Mouse (Mus musculus) hindbrain, embryonic 16.5 days (tissue): Measurements from ENCODE around the gene Asic3. TPM values are rescaled to one million over a fixed set of nuclear protein-coding genes. Genes with fewer than 3 reads are reported as not detected.

Experiments
- ATAC-seq: fragments of 200-750 bp; cut with Nextera tagmentation; 2 replicates; pipeline ENCODE4 v1.8.0; 2017; ENCODE audit warnings: moderate TSS enrichment, moderate library complexity
- H3K27ac ChIP-seq: fragments of 300-500 bp; sonication (generic); 2 replicates; pipeline ENCODE4 v1.5.1; 2014; ENCODE audit warnings: low read depth, mild to moderate bottlenecking, control low read depth, low read length, moderate library complexity
- H3K27me3 ChIP-seq: fragments of 300-500 bp; sonication (generic); replicated peaks from 2 replicates; pipeline ENCODE4 v1.6.1; 2014; ENCODE audit warnings: low read length; ENCODE audit not compliant: control insufficient read depth, insufficient read depth
- H3K36me3 ChIP-seq: fragments of 300-500 bp; sonication (generic); 2 replicates; pipeline ENCODE4 v1.6.1; 2014; ENCODE audit warnings: mild to moderate bottlenecking, low read length, moderate library complexity, mixed read lengths; ENCODE audit not compliant: control insufficient read depth, insufficient read depth
- H3K4me1 ChIP-seq: fragments of 300-500 bp; sonication (generic); 2 replicates; pipeline ENCODE4 v1.6.1; 2014; ENCODE audit warnings: low read depth, low read length; ENCODE audit not compliant: control insufficient read depth, insufficient read depth
- H3K4me2 ChIP-seq: fragments of 300-500 bp; sonication (generic); 2 replicates; pipeline ENCODE4 v1.6.1; 2014; ENCODE audit warnings: mild to moderate bottlenecking, low read length, control low read depth, moderate library complexity
- H3K4me3 ChIP-seq: fragments of 300-500 bp; sonication (generic); 2 replicates; pipeline ENCODE4 v1.5.1; 2014; ENCODE audit warnings: mild to moderate bottlenecking, low read length, control low read depth, moderate library complexity
- H3K9ac ChIP-seq: fragments of 300-500 bp; sonication (generic); 2 replicates; pipeline ENCODE4 v1.6.1; 2014; ENCODE audit warnings: low read depth, mild to moderate bottlenecking, control low read depth, low read length, moderate library complexity
- H3K9me3 ChIP-seq: fragments of 300-500 bp; sonication (generic); 2 replicates; pipeline ENCODE4 v1.6.1; 2014; ENCODE audit warnings: mild to moderate bottlenecking, low read length, moderate library complexity; ENCODE audit not compliant: control insufficient read depth
- WGBS: fragments of 180-500 bp; shearing (Covaris S2); extraction: QIAGEN DNeasy Blood & Tissue Kit; methylation state at CpG from one replicate; pipeline ENCODE4 v1.1.7; 2014; 5-methylcytosine and 5-hydroxymethylcytosine counted together
- polyA plus RNA-seq: library from polyadenylated mRNA; unstranded; fragments of >200 nt; fragmentation: Nextera tagmentation; extraction: Ambion mirVana; gene quantifications from 2 replicates; pipeline ENCODE4 v1.2.1, GENCODE M21; 2015

Asic3 gene
- polyA plus RNA-seq, 1 experiment from 2014 or later, result 0.85 TPM

DNA sequence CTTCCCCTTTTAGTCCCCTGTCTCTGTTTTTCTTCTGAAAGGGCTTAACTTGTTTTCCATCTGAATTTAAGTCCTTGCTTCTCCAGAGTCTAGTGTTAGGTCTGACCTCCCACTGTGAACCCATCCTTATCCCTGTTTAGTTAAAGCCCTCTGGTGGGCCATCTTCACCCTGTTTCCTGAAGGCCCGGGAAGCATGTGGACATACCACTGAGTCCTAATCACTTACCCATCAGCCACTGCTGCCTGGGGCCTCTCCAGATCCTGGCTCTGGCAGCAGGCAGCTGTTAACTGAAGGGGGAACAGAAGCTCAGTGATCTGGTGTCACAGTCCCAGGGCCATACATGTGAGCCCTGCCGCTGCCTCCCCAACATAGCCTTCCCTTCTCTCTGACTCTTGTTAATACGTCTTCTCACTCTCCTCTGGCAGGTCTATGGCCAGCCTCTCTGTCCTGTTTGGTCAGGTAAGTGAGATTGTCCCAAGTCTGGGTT is 7.8 kb upstream of the Asic3 start:
- no peak overlapping the region for H3K9ac ChIP-seq
- H3K4me3 ChIP-seq, result no peak overlapping the region
- no peaks in the 10 kb centered on the region for H3K9me3 ChIP-seq
- no peak overlapping the region for H3K27ac ChIP-seq
- 67% methylated on average over 3 of the region's 3 CpGs for WGBS
- H3K4me2 ChIP-seq, result no peak overlapping the region
- H3K27me3 ChIP-seq, result no peaks in the 10 kb centered on the region
- H3K4me1 ChIP-seq, result no peaks in the 10 kb centered on the region; the same call in 1 of the 2 replicates
- H3K36me3 ChIP-seq, result peaks cover 4% of the 10 kb centered on the region
- ATAC-seq, result no peak

- no peak overlapping the region for H3K27ac ChIP-seq
- H3K9ac ChIP-seq, result no peak overlapping the region
- H3K9me3 ChIP-seq, result no peaks in the 10 kb centered on the region
- H3K4me2 ChIP-seq, result no peak overlapping the region
- WGBS, result 85% methylated on average over 13 of the region's 13 CpGs
- H3K27me3 ChIP-seq, result no peaks in the 10 kb centered on the region
- ATAC-seq, result no peak
- no peak overlapping the region for H3K4me3 ChIP-seq
- H3K36me3 ChIP-seq, result no peaks in the 10 kb centered on the region; the same call in 1 of the 2 replicates
- H3K4me1 ChIP-seq, result no peaks in the 10 kb centered on the region
Observed at GRCm38 (mm10) chr5:24408651-24409050, 4.5 kb upstream of the Asic3 start.

DNA sequence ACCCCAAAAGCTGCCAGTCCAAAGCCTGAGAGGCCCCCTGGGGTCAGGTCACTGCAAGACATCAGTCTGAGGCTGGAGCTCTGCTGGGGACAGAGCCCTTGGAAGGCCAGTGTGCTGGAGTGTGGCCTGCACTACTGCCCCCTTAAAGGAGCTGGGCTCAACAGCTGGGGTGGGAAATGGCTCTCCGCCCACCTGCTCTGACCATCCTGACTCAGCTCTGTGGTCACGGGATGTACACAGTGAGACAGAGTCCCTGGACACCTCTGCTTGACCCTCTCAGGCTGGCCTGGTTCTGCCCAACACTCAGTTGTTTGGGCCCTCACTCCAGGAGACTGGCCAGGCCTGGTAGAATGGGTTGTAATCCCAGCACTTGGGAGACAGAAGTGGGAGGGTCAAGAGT is 3.7 kb upstream of the Asic3 start:
- Histone ChIP-seq H3K36me3 (no peaks in the 10 kb centered on the region; the same call in 1 of the 2 replicates), H3K27me3 (no peaks in the 10 kb centered on the region), H3K9ac (no peak overlapping the region), H3K4me1 (no peaks in the 10 kb centered on the region), H3K4me2 (no peak overlapping the region), H3K9me3 (no peaks in the 10 kb centered on the region), H3K4me3 (no peak overlapping the region), H3K27ac (no peak overlapping the region)
- 74% methylated on average over 2 of the region's 2 CpGs for WGBS
- no peak for ATAC-seq

DNA sequence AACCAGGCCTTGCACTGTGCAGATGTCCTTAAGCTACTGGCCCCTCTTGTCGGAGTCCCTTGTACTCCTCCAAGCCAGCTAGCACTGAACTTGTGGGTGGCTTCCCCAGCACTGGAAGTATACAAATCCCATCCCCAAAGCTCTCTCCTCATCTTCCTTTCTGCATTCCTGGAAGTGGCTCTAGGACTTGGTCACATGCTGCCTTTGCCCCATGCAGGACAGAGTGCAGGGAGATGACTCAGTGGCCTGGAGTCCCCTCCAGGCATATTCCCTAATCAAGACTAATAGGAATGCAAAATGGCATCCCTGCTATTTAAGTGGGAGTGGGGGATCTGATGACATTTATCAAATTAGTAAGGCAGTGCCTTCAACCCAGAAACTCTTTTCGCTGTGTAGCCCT is 1.1 kb upstream of the Asic3 start:
- WGBS, result 90% methylated on average over 2 of the region's 2 CpGs
- Histone ChIP-seq H3K4me3 (no peak overlapping the region), H3K9ac (no peak overlapping the region), H3K9me3 (no peaks in the 10 kb centered on the region), H3K4me1 (peaks cover 7% of the 10 kb centered on the region), H3K4me2 (no peak overlapping the region), H3K27ac (no peak overlapping the region), H3K36me3 (no peaks in the 10 kb centered on the region), H3K27me3 (no peaks in the 10 kb centered on the region)
- no peak for ATAC-seq

- no peak for ATAC-seq
- no peak overlapping the region for H3K27ac ChIP-seq
- H3K9me3 ChIP-seq, result no peaks in the 10 kb centered on the region
- WGBS, result 83% methylated on average over 13 of the region's 13 CpGs
- no peak overlapping the region for H3K4me3 ChIP-seq
- no peaks in the 10 kb centered on the region for H3K27me3 ChIP-seq
- H3K36me3 ChIP-seq, result peaks cover 9% of the 10 kb centered on the region
- no peak overlapping the region for H3K4me2 ChIP-seq
- H3K9ac ChIP-seq, result no peak overlapping the region
- H3K4me1 ChIP-seq, result peaks cover 7% of the 10 kb centered on the region
Observed at GRCm38 (mm10) chr5:24413938-24414337, 746 bp downstream of the Asic3 start.

DNA sequence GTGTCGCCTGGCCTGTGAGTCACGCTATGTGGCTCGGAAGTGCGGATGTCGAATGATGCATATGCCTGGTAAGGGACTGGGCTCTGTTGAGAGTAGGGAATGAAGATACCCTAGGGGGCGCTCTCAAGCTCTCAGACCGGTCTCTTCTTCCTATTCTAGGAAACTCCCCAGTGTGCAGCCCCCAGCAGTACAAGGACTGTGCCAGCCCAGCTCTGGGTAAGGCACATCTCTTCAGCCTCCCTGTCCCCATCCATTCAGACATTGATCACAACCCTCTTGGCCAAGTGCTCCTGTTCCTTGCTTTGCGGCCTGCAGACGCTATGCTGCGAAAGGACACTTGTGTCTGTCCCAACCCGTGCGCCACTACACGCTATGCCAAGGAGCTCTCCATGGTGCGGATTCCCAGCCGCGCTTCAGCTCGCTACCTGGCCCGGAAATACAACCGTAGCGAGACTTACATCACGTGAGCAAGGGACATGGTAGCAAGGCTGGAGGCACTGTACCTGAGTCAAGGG is 3.1 kb downstream of the Asic3 start:
- Histone ChIP-seq H3K36me3 (peaks cover 18% of the 10 kb centered on the region), H3K9ac (peak overlapping the region; percentile 41), H3K4me1 (peaks cover 7% of the 10 kb centered on the region), H3K9me3 (no peaks in the 10 kb centered on the region), H3K27me3 (no peaks in the 10 kb centered on the region), H3K27ac (no peak overlapping the region), H3K4me3 (no peak overlapping the region; the same call in 1 of the 2 replicates), H3K4me2 (peak overlapping the region; percentile 35)
- ATAC-seq, result peak; percentile 49
- 2% methylated on average over 21 of the region's 21 CpGs for WGBS

DNA sequence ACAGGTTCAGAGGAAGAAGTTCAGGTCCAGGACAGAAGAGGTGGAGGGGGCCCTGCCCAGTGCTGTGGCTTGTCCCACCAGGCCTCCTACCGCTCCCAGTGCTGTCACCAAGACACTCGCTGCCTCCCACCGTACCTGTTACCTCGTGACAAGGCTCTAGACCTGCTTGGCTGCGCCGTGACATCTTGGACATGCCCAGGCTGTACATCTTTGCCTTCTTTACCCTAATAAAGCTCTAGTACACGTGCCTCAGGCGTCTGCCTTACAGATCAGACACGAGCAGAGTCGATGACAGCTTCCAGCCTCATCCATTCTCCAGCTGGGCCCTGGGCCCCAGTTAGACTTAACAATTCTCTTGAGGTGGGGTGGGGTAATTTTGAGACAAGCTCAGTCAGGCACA is 4.4 kb downstream of the Asic3 start:
- H3K9me3 ChIP-seq, result no peaks in the 10 kb centered on the region
- ATAC-seq, result no peak
- peaks cover 14% of the 10 kb centered on the region for H3K4me1 ChIP-seq
- H3K27me3 ChIP-seq, result no peaks in the 10 kb centered on the region
- no peak overlapping the region for H3K4me3 ChIP-seq
- H3K4me2 ChIP-seq, result no peak overlapping the region
- WGBS, result 90% methylated on average over 10 of the region's 10 CpGs
- no peak overlapping the region for H3K9ac ChIP-seq
- H3K27ac ChIP-seq, result no peak overlapping the region
- peaks cover 18% of the 10 kb centered on the region for H3K36me3 ChIP-seq

DNA sequence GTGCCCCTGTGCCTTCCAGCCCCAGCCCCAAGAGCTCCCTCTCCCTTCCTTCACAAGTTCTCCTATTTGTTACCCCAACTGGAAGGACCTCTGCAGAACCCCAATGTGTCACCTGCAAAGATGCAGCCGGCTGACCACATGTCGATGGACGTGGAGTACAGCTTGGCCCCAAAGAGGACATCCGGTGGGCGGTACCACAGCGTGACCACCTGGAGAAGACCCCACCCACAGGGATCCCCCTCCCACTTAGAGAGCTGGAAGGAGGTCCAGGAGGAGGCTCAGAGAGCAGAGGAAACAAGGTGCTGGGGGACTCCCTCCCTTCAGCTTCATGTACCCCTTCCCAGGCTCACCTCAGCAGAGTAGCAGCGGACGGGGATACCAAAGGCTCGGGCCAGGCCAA is 7.2 kb downstream of the Asic3 start:
- 87% methylated on average over 9 of the region's 9 CpGs for whole genome bisulfite sequencing
- Histone ChIP-seq H3K9ac (no peak overlapping the region), H3K36me3 (peaks cover 18% of the 10 kb centered on the region), H3K27ac (no peak overlapping the region), H3K4me3 (no peak overlapping the region), H3K4me1 (peaks cover 25% of the 10 kb centered on the region), H3K27me3 (no peaks in the 10 kb centered on the region), H3K4me2 (no peak overlapping the region), H3K9me3 (no peaks in the 10 kb centered on the region)
- no peak for ATAC-seq

- ATAC-seq, result peak; percentile 96
- peak within 1 kb of the TSS; percentile 84 for H3K27ac ChIP-seq
- H3K4me3 ChIP-seq, result peak within 1 kb of the TSS; percentile 68
- WGBS, result under 1% methylated on average over 46 of the region's 46 CpGs
- H3K4me2 ChIP-seq, result peak within 1 kb of the TSS; percentile 69
- peaks cover 13% of the 10 kb centered on the region for H3K36me3 ChIP-seq
- peaks cover 37% of the 10 kb centered on the region for H3K4me1 ChIP-seq
- H3K9me3 ChIP-seq, result no peaks in the 10 kb centered on the region
- peaks cover 3% of the 10 kb centered on the region; the same call in 1 of the 2 replicates for H3K27me3 ChIP-seq
- peak within 1 kb of the TSS; percentile 75 for H3K9ac ChIP-seq
Observed at GRCm38 (mm10) chr5:24423129-24424003, 10.2 kb downstream of the Asic3 start, which contains the start of the genes Cdk5 and Slc4a2. Gene Cdk5 (minus strand): TSS chr5:24423530. Gene Slc4a2 (plus strand): TSS chr5:24423837.
